Mouse (Mus musculus): Measurements from ENCODE around the gene Dhodh. TPM values are rescaled to one million over a fixed set of nuclear protein-coding genes. Genes with fewer than 3 reads are reported as not detected.

The Dhodh gene
- total RNA-seq (2014; rRNA removed) (7.5 and 10.9 TPM in 2 replicates), polyA plus RNA-seq (2012; rRNA removed) (12.0 and 14.0 TPM in 2 replicates)

DNA sequence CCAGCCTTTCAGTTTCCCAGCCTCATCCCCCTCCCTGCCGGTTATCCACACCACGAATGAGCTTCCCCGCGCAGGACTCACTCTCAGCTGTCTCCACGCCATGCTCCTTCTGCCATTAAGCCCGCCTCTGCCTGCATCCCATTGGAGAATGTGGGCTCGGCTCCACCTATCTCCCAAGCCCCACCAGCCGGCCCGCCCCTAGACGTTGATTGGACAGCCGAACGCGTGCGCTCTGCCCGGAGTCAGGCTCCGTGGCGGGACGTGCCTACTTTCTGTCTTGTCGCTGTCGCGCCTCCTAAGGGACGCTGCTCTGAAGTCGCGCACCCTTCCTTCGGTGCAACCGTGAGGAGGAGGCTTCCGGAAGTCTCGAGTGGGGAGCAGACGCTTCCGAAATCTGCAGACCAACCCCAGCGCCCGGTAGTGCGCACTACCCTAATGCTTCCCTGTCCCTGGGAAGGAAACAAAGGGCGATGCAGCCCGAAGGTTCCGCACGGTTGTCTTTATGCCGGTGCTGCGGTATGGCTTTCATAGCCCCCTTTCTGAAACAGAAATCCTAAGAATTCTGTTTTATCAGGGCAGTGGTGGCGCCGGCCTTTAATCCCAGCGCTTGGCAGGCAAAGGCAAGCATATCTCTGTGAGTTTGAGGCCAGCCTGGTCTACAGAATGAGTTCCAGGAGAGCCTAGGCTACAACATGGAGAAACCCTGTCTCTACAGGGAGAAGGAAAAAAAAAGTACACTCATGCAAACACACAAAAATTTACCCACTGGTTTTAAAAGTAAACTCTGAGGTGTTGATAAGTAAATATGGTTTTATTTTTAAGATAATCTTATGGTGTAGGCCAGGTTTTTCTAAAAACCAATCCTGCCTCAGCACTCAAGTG is at the start of gene Dhodh:
Dhodh (minus strand) TSS at position 403 of the 882 bp plus-strand sequence.
- no peaks in the 10 kb centered on the region for H3K79me2 ChIP-seq (ENCODE audit: control insufficient read depth, insufficient read depth, low read length)
- peak within 1 kb of the TSS; percentile 55 for H3K4me3 ChIP-seq (ENCODE audit: insufficient read depth, low read depth, low read length)
- WGBS, result under 1% methylated on average over 42 of the region's 42 CpGs
- H3K27ac ChIP-seq (replicated peaks; ENCODE audit: insufficient read depth, low read depth, low read length), result peak within 1 kb of the TSS; percentile 62
- peaks cover 4% of the 10 kb centered on the region for H3K4me1 ChIP-seq (ENCODE audit: control insufficient read depth, insufficient read depth, low read length)
- no peaks in the 10 kb centered on the region for H3K27me3 ChIP-seq (ENCODE audit: control insufficient read depth, insufficient read depth, low read length)
- no peaks in the 10 kb centered on the region; the same call in 1 of the 2 replicates for H3K36me3 ChIP-seq (ENCODE audit: control insufficient read depth, insufficient read depth, low read length)
- peak; percentile 88 for DNase-seq (ENCODE audit: extremely low read depth, low read depth, low spot score)
- TF ChIP-seq POLR2A (IDR thresholded peaks at IDR 0.05; ENCODE audit: extremely low read depth, insufficient read depth, low read length) (peak; percentile 89; the same call in 1 of the 2 replicates), CTCF (IDR thresholded peaks at IDR 0.05; ENCODE audit: low read depth, low read length) (no peak)
- H3K9ac ChIP-seq (ENCODE audit: low read depth, low read length), result peak within 1 kb of the TSS; percentile 64

GRCm38 (mm10) chr8:109656860-109657259 is 48.4 kb upstream of the Dhodh start:
- Histone ChIP-seq H3K4me1 (ENCODE audit: control insufficient read depth, insufficient read depth, low read length) (no peaks in the 10 kb centered on the region), H3K36me3 (ENCODE audit: control insufficient read depth, insufficient read depth, low read length) (no peaks in the 10 kb centered on the region), H3K27ac (replicated peaks; ENCODE audit: insufficient read depth, low read depth, low read length) (no peak overlapping the region), H3K4me3 (ENCODE audit: insufficient read depth, low read depth, low read length) (no peak overlapping the region), H3K27me3 (ENCODE audit: control insufficient read depth, insufficient read depth, low read length) (no peaks in the 10 kb centered on the region), H3K9ac (ENCODE audit: low read depth, low read length) (no peak overlapping the region), H3K79me2 (ENCODE audit: control insufficient read depth, insufficient read depth, low read length) (no peaks in the 10 kb centered on the region)
- no peak for DNase-seq (ENCODE audit: extremely low read depth, low read depth, low spot score)
- no peak for TF ChIP-seq POLR2A (IDR thresholded peaks at IDR 0.05; ENCODE audit: extremely low read depth, insufficient read depth, low read length)
- no peak for TF ChIP-seq CTCF (IDR thresholded peaks at IDR 0.05; ENCODE audit: low read depth, low read length)
- WGBS, result 87% methylated on average over 3 of the region's 3 CpGs

GRCm38 (mm10) chr8:109650801-109651200 is 42.3 kb upstream of the Dhodh start:
- WGBS, result 82% methylated on average over 10 of the region's 10 CpGs
- Histone ChIP-seq H3K27me3 (ENCODE audit: control insufficient read depth, insufficient read depth, low read length) (no peaks in the 10 kb centered on the region), H3K4me3 (ENCODE audit: insufficient read depth, low read depth, low read length) (no peak overlapping the region), H3K79me2 (ENCODE audit: control insufficient read depth, insufficient read depth, low read length) (no peaks in the 10 kb centered on the region), H3K27ac (replicated peaks; ENCODE audit: insufficient read depth, low read depth, low read length) (no peak overlapping the region), H3K4me1 (ENCODE audit: control insufficient read depth, insufficient read depth, low read length) (no peaks in the 10 kb centered on the region), H3K36me3 (ENCODE audit: control insufficient read depth, insufficient read depth, low read length) (no peaks in the 10 kb centered on the region), H3K9ac (ENCODE audit: low read depth, low read length) (no peak overlapping the region)
- no peak for TF ChIP-seq POLR2A (IDR thresholded peaks at IDR 0.05; ENCODE audit: extremely low read depth, insufficient read depth, low read length)
- TF ChIP-seq CTCF (IDR thresholded peaks at IDR 0.05; ENCODE audit: low read depth, low read length), result no peak
- no peak for DNase-seq (ENCODE audit: extremely low read depth, low read depth, low spot score)

DNA sequence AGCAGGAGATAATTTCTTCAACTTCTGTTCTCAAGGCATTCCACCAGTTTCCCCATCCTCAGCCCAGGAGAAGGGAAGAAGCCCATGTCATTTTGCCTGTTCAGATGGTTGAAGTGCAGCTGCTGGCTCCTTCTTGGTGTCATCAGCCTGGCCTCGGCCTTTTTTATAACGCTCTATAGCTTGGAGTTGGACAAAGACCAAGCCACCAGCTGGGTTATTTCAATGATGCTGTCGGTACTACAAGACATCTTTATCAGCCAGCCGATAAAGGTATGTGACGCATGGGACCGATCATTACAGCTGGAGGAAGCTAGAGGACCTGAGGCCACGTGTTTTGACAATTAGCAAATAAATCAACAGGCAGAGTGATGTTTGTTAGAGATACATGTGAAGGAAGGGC is 40.0 kb upstream of the Dhodh start:
- 76% methylated on average over 7 of the region's 7 CpGs for WGBS
- TF ChIP-seq CTCF (IDR thresholded peaks at IDR 0.05; ENCODE audit: low read depth, low read length) (no peak), POLR2A (IDR thresholded peaks at IDR 0.05; ENCODE audit: extremely low read depth, insufficient read depth, low read length) (no peak)

GRCm38 (mm10) chr8:109647331-109647730 is 38.9 kb upstream of the Dhodh start:
- WGBS, result 75% methylated on average over 11 of the region's 11 CpGs
- Histone ChIP-seq H3K4me1 (ENCODE audit: control insufficient read depth, insufficient read depth, low read length) (no peaks in the 10 kb centered on the region), H3K27ac (replicated peaks; ENCODE audit: insufficient read depth, low read depth, low read length) (no peak overlapping the region), H3K9ac (ENCODE audit: low read depth, low read length) (no peak overlapping the region), H3K27me3 (ENCODE audit: control insufficient read depth, insufficient read depth, low read length) (no peaks in the 10 kb centered on the region), H3K4me3 (ENCODE audit: insufficient read depth, low read depth, low read length) (no peak overlapping the region), H3K36me3 (ENCODE audit: control insufficient read depth, insufficient read depth, low read length) (no peaks in the 10 kb centered on the region), H3K79me2 (ENCODE audit: control insufficient read depth, insufficient read depth, low read length) (no peaks in the 10 kb centered on the region)
- TF ChIP-seq POLR2A (IDR thresholded peaks at IDR 0.05; ENCODE audit: extremely low read depth, insufficient read depth, low read length) (no peak), CTCF (IDR thresholded peaks at IDR 0.05; ENCODE audit: low read depth, low read length) (no peak)
- no peak for DNase-seq (ENCODE audit: extremely low read depth, low read depth, low spot score)

More for the DNA sequence above, 40.0 kb upstream of the Dhodh start:
- Histone ChIP-seq H3K27ac (replicated peaks; ENCODE audit: insufficient read depth, low read depth, low read length) (no peak overlapping the region), H3K79me2 (ENCODE audit: control insufficient read depth, insufficient read depth, low read length) (no peaks in the 10 kb centered on the region), H3K4me1 (ENCODE audit: control insufficient read depth, insufficient read depth, low read length) (no peaks in the 10 kb centered on the region), H3K9ac (ENCODE audit: low read depth, low read length) (no peak overlapping the region), H3K27me3 (ENCODE audit: control insufficient read depth, insufficient read depth, low read length) (no peaks in the 10 kb centered on the region), H3K36me3 (ENCODE audit: control insufficient read depth, insufficient read depth, low read length) (no peaks in the 10 kb centered on the region), H3K4me3 (ENCODE audit: insufficient read depth, low read depth, low read length) (no peak overlapping the region)
- no peak for DNase-seq (ENCODE audit: extremely low read depth, low read depth, low spot score)

DNA sequence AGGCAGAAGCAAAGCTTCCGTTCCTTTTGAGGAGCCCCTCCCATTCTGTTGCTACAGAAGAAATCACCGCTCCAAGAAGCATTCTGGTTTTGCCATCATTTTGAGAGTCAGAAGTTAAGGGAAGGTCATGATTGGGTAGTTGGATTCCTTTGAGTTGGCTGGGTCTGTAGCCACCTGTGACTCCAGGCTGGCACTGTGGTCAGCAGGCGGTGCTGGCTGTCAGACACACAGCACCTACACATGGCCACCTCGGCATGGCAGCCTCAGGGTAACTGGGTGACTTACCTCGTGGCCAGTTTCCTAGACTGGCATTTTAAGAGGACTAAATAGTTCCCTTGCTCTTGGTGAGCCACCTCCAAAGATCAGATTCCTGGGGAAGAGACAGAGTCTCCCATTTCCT is 32.8 kb upstream of the Dhodh start:
- Histone ChIP-seq H3K36me3 (ENCODE audit: control insufficient read depth, insufficient read depth, low read length) (no peaks in the 10 kb centered on the region), H3K79me2 (ENCODE audit: control insufficient read depth, insufficient read depth, low read length) (no peaks in the 10 kb centered on the region), H3K4me3 (ENCODE audit: insufficient read depth, low read depth, low read length) (no peak overlapping the region), H3K27me3 (ENCODE audit: control insufficient read depth, insufficient read depth, low read length) (no peaks in the 10 kb centered on the region), H3K4me1 (ENCODE audit: control insufficient read depth, insufficient read depth, low read length) (no peaks in the 10 kb centered on the region), H3K9ac (ENCODE audit: low read depth, low read length) (no peak overlapping the region), H3K27ac (replicated peaks; ENCODE audit: insufficient read depth, low read depth, low read length) (no peak overlapping the region)
- WGBS, result 80% methylated on average over 5 of the region's 5 CpGs
- no peak for DNase-seq (ENCODE audit: extremely low read depth, low read depth, low spot score)
- no peak for TF ChIP-seq CTCF (IDR thresholded peaks at IDR 0.05; ENCODE audit: low read depth, low read length)
- TF ChIP-seq POLR2A (IDR thresholded peaks at IDR 0.05; ENCODE audit: extremely low read depth, insufficient read depth, low read length), result no peak

Data from liver, adult 2 months (tissue).